Comparison of ENCODE assay signal across 16 mouse cellular contexts in genomic region chr13:24819931-24820330, GRCm38 (mm10). TPM values are rescaled to one million over a fixed set of nuclear protein-coding genes. Genes with fewer than 3 reads are reported as not detected.
"Had no signal": no experiment of that assay in that cellular context is flagged by ENCODE, and none has a peak within 500 bp of the region (broad histone marks: within the 10 kb centered on the region; RNA-seq: fewer than 3 reads in every experiment).

No protein-coding gene starts in this region.

- H3K27ac ChIP-seq: lung, embryonic 15.5 days; macrophage; midbrain, embryonic 13.5 days; midbrain, embryonic 15.5 days; neural tube, embryonic 12.5 days; stomach, embryonic 15.5 days; stomach, postnatal 0 days had no signal

- H3K36me3 ChIP-seq: midbrain, embryonic 15.5 days had no signal

- H3K4me3 ChIP-seq: lung, embryonic 15.5 days; megakaryocyte, embryonic 14.5 days; midbrain, embryonic 13.5 days; midbrain, embryonic 15.5 days; neural tube, embryonic 12.5 days; stomach, embryonic 15.5 days had no signal

- DNase-seq: lung, adult 2 months; lung, postnatal 14 days; lung, postnatal 36 days; right cerebral cortex, postnatal 14 days; thymus, adult 2 months; thymus, postnatal 25 days; thymus, postnatal 4 days had no signal

- H3K27me3 ChIP-seq: lung, embryonic 15.5 days; megakaryocyte, embryonic 14.5 days; midbrain, embryonic 13.5 days; midbrain, embryonic 15.5 days; neural tube, embryonic 12.5 days; stomach, embryonic 15.5 days had no signal

- H3K4me1 ChIP-seq: lung, embryonic 15.5 days; midbrain, embryonic 13.5 days; midbrain, embryonic 15.5 days; neural tube, embryonic 12.5 days; stomach, embryonic 15.5 days had no signal

RNA-seq across cellular contexts. Expression of gene D130043K22Rik, which starts 25.0 kb away (rescaled TPM):
- polyA plus RNA-seq: macrophage; spleen, adult 2 months had no signal
